Mouse (Mus musculus) cortical plate, adult 2 months (tissue): ENCODE measurements around the gene Akap1.

ENCODE experiments used
- CTCF ChIP-seq: fragments of 200-500 bp; IDR thresholded peaks from 2 replicates; pipeline ENCODE4 v1.5.1; 2011; ENCODE audit warnings: mild to moderate bottlenecking, control low read depth, low read length; ENCODE audit not compliant: insufficient read depth; ENCODE audit errors: extremely low read depth
- POLR2A ChIP-seq: fragments of 200-500 bp; IDR thresholded peaks from 2 replicates; pipeline ENCODE4 v1.6.1; 2011; ENCODE audit warnings: mild to moderate bottlenecking, low read length, control low read depth; ENCODE audit not compliant: insufficient read depth; ENCODE audit errors: extremely low read depth

GRCm38 (mm10) chr11:88839379-88839778, 25.0 kb downstream of the Akap1 start:
- no peak for TF ChIP-seq CTCF
- no peak for TF ChIP-seq POLR2A
